Mouse (Mus musculus): Measurements from ENCODE around the gene Bag3. TPM values are rescaled to one million over a fixed set of nuclear protein-coding genes. Genes with fewer than 3 reads are reported as not detected.

Gene Bag3
- total RNA-seq (2021) = 148 and 181 TPM in 2 replicates
- long read RNA-seq, transcript Bag3-201 (4 exons, 2,562 nt) = major isoform, 5 of 50 reads
- long read RNA-seq, partial matches to known transcripts = 45 of 50 reads
- long read RNA-seq, other reads (novel, unspliced or antisense) = 0 of 50 reads

DNA sequence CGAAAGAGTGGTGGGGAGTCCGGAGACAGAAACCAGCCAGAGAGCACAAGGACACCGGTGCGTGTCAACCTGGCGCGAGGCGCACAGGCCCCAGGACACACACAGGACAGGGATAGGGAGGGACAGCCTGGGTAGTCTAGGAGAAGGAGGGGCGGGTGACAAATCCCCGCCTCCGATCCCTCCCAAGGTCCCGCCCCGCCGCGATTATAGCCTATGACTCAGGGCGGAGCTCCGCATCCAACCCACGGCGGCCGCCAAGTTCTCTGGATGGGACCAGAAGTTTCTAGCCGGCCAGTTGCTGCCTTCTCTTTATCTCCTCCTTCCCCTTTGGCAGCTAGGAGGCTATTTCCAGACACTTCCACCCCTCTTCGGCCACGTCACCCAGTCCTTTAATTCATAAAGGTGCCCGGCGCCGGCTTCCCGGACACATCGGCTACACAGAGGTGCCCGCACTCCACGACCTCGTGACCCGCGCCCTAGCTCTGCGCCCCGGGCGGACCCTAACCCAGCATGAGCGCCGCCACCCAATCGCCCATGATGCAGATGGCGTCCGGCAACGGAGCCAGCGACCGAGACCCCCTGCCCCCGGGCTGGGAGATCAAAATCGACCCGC lies at the start of gene Bag3:
Gene Bag3, plus strand, starts transcription at position 268 of the 613 bp plus-strand sequence.
- DNase-seq = peak; percentile 99

DNA sequence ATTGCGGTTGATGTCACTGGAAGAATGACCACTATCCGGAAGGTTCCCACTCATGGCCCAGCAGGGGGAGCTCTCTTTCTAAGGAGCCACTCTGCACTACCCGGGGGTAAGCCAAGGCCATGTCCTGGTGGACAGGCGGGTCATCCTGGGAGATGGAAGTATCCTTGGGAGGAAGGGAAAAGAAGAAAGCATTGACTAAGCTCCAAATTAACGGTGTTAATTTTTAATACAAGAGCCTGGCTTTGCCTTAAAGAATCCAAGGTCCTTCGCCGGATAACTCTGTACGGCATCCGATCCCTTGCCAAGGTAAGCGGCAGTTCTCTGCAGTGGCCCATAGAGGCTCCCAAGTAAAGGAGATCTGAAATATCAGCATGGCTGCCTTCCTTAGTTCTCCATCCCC lies 49.1 kb upstream of the Bag3 start:
- DNase-seq = peak; percentile 83

DNA sequence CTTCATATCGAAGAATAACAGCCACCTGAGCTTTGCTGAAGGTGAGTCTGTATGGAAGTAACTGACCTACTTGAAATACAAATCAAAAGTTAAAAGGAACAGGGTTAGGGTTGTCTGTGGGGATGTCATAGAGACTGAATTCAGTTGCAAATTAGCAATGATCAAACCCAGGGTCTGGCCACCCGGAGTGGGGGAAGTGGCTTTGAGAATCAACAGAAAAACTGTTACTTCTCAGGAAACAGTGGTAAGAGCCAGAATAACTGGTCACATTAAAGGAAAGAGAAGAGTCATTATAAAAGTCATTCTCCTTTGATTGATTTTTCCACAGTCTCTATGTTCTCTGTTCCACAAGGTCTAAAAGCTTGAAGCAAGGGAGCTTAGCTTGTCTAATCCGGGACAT lies 34.4 kb upstream of the Bag3 start:
- DNase-seq = no peak

DNA sequence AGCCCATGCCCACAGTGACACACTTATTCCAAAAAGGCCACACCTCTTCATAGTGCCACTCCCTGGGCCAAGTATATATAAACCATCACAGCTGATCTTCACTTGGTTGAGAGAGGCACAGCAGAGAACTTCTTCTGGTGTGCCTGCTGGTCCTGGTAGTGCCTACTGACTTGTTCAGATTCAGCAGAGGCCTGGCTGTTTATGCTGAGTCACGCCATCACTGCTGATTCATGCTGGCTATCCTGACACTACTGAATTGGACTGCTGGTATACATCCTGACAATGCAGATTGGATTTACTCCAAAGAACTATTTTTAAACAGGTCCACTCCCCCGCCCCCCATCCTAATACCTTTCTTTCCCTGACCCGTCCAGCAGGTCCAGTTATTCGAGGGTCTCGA lies 28.9 kb upstream of the Bag3 start:
- peak; percentile 8 for DNase-seq

DNA sequence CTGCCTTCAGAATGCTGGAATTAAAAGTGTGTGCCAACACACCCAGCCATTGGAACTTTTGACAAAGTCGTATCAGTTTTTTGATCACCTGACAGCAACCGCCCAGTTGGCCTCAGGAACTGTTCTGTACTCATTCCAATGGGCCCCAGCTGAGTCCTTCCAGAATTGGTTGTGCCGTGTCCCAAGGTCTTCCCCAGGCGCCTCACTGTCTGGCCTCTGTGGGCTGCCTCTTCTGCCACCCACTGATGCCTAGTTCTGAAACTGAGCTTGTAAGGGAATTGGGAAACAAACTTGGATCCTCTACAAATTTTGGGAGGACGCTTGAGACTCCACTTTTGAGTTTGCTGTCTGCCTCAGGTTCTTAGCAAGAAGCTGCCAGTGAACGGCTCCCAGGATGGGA lies 23.6 kb upstream of the Bag3 start:
- peak; percentile 47 for DNase-seq

DNA sequence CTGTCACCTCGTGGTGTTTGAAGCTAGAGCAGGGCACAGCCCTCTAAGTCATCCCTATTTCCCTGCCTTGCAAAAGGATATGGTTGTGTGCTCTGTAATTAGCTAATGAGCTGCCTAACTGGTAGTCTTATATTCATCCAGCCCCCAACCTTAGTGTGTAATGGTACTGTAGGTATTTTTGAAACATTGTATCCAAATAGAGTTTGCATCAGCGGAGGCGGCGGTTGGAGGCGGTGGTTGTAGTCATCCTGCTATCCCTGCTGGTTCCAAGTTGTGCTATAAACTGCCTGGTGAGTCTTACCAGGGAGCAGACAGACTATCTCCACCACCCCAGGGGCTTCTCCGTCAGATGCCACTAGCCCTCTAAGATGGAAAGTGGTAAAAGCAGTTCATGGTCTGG lies 19.3 kb upstream of the Bag3 start:
- DNase-seq = no peak

DNA sequence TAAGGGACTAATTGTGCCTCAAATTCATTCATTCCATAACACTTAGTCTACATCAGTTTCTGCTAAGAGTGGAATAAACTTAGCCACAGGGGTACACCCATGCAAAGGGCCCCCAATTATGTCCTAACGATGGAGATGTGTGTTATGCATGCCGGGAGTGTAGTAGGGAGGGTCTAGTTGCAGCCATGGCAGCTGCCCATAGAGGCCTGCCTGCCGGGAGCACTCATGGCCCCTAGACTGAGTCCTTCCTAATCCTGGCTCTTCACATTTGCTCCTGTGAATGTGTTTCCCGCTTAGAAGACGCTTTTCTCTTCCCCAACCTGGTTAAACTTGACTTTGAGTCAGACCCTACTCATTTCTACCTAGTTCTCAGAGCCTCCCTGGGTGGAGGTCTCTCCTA lies 11.5 kb upstream of the Bag3 start:
- no peak for DNase-seq

DNA sequence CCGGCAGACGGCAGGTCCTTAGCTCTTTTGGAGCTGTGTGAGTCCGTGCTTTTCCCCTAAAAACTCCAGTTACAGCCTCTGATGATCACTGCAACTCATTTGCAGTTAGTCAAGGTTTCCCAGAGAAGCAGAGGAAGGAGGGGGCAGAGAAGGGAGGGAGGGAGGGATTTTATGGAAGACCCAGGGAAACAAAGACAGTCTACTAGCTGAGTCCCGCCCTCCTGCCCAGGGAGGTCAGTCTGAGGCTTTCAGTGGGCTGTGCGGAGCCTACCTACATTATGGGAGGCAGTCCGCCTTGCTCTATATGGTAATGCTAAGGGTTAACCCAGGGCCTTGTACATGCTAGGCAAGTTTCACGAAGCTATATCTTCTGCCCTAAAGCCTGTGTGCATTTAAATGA lies 9.9 kb upstream of the Bag3 start:
- no peak for DNase-seq

DNA sequence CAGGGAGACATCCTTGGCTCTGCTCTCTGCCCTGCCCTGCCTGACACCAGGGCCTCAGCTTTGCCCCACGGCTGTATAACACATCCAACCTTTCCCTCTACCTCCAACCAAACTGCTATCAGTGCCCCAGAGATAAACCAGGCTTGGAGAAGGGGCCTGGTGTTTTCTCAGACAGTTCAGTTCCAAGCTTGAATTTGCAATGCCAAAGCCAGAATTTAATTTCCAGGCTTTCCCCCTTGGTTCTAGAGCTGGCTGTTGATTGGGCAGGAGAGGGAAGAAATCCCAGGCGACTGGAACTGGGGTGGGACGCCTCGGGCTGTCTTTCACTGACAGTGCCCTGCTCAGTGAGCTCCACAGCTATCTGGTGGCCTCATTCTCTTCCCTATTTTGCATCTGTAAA lies 9.1 kb upstream of the Bag3 start:
- DNase-seq = no peak

DNA sequence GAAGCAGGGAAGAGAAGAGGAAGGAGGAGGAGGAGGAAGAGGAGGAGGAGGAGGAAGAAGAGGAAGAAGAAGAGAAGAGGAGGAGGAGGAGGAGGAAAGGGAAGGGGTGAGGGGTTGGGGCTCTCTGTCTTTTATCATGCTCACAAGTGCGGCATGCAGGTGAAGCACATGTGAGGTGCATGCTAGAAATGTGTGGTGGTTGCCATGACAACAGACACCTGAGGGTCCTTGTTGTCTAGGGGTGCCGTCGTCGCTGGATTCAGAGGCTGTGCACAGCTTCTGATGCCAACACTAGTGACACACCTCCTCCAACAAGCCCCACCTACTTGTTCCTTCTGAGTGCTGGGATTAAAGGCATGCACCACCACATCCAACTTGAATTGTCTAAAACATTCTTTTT lies 7.1 kb upstream of the Bag3 start:
- no peak for DNase-seq

DNA sequence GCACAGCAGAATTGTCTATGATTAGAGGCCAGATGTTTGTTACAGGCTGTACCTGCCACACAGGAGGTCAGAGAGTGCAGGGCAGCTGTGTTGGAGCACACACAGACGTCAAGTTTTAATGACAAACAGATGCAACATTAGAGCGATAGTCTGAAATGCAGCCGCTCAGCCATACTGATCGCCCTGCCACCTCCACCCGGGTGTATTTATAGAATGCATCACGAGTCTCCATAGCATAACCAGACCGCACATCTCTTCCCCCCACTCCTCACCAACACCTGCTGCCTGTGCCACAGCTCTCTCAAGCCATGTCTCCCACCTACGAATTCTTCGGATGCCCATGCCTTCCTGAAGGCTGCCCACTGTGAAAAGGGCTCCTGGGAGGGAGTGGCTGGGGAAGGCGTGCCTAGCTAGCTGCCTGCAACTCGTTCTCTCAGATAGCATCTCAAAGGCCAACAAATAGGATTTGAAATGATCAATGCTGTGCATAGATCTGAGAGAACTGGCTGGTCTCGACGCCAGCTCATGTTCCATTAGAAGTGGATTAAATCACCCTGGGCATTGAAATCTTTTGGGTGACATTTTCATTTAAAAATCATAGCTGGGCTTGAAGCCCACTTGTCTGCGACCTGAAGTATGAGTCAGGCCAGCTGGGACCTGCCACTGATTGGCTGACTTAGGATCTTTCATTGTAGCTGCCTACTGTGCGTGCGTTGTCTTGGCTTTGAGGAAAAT lies 3.9 kb upstream of the Bag3 start:
- DNase-seq = no peak

DNA sequence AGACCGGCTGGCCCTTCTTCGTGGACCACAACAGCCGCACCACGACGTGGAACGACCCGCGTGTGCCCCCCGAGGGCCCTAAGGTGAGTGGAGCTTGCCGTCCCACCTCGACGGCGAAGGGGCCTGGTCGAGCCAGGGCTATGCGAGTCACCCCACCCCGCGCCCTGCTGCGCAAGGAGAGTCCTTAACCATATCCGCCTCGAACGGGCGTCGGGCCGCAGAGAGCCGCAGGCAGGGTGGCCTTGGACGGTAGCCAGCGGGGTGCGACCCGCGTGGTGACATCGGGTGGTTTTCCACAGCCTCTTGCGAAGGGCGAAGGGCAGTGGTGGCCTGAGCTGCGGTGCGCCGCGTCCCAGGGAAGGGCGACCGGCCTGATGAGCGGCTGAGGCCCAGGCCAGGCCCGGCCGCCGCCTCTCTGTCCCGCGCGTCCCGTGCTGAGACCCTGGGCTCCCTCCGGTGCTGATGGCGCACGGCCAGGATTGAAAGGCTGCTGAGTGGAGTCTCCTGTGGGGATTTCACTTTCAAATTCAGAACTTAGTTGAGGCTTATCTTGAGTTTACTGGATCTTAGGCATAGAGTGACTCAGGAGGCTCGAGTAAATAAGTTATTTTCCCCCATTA lies 656 bp downstream of the Bag3 start:
- peak; percentile 93 for DNase-seq

DNA sequence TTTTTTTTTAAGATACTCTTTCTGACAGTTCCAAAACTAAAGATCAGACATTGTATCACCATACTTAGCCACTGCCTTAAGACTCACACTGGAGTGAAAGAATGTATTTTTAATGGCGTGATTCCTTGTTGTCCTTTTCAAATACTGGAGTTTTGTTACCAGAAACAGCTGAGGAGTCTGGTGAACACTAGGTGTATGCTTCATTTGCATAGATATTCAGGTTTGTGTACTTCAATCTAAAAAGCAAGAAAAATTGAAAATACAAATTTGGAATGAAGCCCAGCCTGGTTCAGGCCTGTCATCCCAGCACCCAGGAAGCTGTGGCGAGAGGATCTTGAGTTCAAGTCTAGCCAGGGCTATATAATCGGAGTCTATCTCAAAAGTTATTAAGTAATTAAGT lies 1.2 kb downstream of the Bag3 start:
- no peak for DNase-seq

DNA sequence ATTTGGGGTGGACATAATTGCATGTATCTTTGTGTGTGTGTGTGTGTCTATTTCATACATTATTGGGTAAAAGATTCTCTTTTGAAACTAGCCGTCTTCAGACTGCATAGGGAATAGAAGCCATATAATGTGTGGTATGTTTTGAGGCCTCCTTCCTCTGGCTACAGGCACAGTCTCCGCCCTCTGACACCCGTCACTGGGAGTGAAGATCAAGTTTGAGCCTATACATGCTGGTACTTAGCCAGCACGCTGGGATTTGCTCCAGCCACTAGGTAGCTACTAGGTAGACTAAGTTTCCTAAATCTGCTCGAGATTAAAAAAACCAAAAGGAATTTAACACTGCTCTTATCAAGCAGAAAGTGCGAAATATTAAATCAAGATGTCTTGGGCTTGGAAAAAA lies 3.2 kb downstream of the Bag3 start:
- DNase-seq = no peak

DNA sequence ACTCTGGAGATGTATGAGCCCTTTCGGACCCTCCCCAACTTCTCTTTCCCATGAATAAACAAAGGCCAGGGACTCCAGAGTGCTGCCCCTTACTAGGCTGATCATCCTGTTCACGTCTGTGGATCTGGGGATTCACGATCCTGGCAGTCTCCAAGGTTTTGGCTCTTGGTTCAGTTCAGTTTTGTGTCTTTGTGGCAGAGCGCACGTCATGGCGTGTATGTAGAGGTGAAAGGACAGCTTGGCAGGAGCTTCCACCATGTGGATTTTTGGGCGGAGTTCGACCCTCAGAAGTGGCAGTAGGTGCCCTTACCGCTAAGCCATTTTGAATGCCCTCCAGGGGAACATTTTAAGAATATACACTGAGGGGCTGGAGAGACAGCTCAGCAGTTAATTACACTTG lies 5.2 kb downstream of the Bag3 start:
- no peak for DNase-seq

DNA sequence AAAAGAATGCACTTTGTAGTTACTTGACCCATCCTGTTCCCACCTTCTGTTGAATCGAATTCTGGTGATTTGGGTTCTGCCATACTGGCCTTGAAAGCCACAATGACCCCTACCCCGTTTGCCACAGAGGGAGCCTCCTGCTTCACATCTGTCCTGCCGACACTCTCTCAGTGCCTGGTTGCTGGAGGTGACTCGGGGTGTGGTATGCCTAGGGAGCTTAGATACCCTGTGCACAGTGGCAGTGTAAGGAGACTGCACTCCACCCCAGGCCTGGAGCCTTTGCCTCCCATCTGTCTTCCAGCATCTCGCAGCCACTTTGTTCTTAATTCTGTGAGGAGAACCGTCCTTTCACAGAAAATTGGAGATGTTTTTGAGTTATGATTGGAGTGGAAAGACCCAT lies 5.7 kb downstream of the Bag3 start:
- no peak for DNase-seq

DNA sequence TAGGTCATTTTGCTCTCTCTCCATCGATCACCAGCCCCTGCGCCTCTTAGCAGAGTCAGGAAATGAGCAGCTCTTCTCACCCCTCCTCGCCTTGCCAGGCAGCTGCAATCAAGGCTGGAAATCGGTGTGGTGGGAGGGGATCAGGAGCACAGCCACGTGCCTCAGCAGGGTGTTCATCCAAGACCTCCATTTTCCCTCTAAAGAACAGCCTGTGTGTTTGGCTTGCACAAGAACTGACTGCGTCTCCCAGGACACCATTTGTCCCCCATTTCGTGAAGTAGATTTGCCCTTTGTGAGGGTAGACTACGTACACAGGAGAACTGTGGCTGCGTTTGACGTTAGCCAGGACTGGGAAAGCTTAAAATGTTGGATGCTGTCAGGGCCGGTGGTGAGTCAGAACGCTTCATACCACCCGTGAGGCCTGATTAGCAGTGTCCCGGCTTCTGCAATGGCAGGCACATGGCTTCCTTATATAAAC lies 6.2 kb downstream of the Bag3 start:
- peak; percentile 57 for DNase-seq

DNA sequence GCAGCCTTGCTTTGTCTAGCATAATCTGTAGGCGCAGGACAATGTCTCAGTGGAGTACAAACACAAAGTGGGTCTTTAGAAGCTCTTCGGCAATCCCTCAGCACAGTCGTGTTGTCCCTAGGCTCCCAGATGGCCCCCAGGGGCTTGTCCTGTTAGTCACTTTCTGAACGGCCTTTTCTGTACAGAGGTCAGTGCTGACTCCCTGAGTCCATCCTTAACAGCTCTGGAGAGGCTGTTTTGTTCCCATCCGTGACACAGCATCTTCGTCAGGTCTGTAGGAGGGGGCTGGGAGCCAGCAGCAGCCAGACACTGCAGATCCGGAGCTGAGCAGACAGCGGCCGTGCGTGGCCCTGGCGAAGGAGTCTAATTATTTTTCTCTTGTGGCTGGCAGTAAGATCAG lies 7.6 kb downstream of the Bag3 start:
- no peak for DNase-seq

DNA sequence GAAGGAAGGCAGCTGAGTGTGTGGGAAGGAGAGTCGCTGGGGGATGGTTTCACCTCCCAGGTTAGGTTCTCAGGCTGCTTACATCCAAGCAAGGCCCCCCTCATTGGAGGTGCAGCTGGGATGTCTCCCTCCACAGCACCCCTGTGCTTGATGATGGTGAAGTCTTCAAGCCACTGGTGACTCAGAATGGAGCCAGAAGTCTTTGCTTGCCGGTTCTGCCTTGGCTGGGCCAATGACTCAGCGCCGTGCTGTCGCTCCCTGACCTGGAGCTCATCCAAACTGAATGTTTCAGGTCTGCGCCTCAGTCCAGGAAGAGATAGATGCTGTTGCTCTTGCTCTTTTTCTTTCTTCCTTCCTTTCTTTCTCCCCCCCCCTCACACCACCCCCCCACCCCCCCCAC lies 8.5 kb downstream of the Bag3 start:
- DNase-seq = peak; percentile 80

DNA sequence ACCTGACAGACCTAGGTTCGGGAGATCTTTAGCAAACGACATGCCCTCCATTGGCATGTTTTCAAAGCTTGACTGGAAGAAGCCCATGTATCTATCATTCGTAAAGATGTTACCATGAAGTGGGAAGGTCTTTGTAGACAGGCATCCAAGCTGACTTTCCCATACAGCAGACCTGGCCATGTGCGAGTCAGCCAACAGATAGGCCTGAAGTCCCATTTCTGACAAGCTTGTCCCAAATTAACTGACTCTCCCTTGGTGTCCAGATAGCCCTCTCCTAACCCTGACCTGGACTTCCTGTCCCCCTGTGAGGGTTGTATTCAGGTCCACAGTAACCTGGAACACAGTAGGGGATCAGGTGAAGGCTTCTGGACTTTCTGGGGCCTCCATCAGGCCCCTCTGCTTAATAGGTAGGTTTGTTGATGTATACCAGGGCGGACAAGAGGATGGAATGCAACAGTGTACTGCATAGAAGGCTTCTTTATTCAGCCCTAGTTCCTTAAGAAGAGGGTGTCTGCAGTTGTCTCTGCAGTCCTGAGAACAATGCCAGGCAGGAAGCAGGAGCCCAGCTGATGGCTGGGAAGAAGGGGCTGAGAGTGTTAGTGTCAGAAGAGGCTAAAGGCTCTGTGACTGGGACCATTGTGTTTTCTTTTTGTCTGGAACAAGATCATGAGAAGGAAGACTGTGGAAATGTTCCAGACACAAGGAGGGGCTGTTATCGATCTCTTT lies 9.2 kb downstream of the Bag3 start:
- DNase-seq = no peak

DNA sequence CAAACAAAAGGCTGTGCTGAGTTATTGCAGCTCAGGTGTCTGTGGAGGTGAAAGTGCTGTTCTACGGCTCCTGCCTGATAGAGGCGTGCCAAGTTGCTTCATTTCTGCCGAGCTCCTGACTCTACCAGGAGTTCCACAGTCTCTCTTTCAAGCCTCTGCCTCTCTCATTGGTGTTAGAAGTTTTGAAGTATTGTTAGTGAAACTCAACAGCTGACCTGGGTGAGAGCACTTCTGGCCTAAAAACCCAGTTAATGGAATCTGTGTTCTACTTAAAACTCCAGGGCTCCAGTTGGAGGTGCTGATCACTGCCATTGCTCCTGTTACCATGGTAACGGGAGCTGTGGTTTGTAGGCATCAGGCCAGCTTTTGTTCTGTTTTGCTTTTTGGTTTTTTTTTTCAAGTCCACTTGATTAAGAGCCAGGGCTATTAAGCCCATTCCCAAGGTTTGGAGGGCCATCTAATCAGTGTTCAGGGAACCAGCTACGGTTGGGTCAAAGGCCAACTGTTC lies 11.6 kb downstream of the Bag3 start:
- no peak for DNase-seq

DNA sequence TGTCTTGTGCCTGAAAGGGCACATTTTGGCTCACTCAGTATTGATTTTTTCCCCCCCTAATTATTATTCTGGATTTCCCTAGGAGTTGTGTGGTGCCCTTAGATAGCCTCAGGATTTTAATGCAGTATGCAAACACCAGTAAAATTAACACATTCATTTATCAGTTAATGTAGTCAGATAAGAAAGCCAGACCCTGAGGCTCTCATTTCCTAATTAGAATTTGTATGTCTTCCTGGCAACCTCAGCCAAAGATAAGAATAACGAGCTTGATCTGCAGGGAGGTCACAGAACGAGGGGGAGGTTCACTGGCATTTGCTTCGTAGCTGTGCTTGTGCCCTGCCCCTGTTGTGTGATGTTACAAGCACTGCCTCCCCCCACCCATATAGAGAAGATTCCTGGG lies 12.7 kb downstream of the Bag3 start:
- no peak for DNase-seq

DNA sequence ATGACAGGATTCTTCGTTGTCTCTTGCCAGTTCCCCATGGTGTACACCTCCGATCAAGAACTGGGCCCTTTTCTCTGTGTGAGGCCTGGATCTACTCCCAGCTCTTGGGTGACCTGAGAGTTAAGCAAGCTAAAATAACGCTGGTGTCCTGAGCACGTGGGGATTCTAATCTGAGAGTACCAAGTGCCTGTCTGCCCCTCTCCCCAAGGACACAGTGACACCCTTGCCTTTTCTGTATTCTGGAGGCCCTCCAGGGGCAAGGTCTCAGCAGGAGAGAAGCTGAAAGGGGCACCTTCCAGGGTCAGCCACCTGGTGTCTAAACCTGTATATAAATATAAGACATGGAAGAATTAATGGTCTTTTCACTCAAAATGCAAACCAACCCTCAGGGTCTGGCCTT lies 14.3 kb downstream of the Bag3 start:
- DNase-seq = no peak
